Mouse (Mus musculus) hindbrain, embryonic 10.5 days (tissue): ENCODE data around the gene Gm13288. TPM values are rescaled to one million over a fixed set of nuclear protein-coding genes. Genes with fewer than 3 reads are reported as not detected.
"Not testable (repeated sequence)": the region's sequence is repeated elsewhere in the genome, so short reads cannot be mapped to it uniquely, and the experiment has no call there.

Experiments used
- DNase-seq: peaks from one replicate; pipeline ENCODE4 v3.0.0-alpha.2; 2017; ENCODE audit warnings: low spot score
- H3K27ac ChIP-seq: fragments of 300-500 bp; sonication (generic); 2 replicates; pipeline ENCODE4 v1.5.1; 2016; ENCODE audit warnings: mild to moderate bottlenecking, moderate library complexity
- H3K27me3 ChIP-seq: fragments of 300-500 bp; sonication (generic); 2 replicates; pipeline ENCODE4 v1.6.1; 2016; ENCODE audit warnings: mild to moderate bottlenecking; ENCODE audit not compliant: poor library complexity, insufficient read depth, severe bottlenecking
- H3K36me3 ChIP-seq: fragments of 300-500 bp; sonication (generic); 2 replicates; pipeline ENCODE4 v1.6.1; 2016; ENCODE audit warnings: mild to moderate bottlenecking, moderate library complexity
- H3K4me1 ChIP-seq: fragments of 300-500 bp; sonication (generic); replicated peaks from 2 replicates; pipeline ENCODE4 v1.6.1; 2016; ENCODE audit warnings: mild to moderate bottlenecking
- H3K4me3 ChIP-seq: fragments of 300-500 bp; sonication (generic); 2 replicates; pipeline ENCODE4 v1.5.1; 2016; ENCODE audit warnings: mild to moderate bottlenecking, moderate library complexity
- H3K9me3 ChIP-seq: fragments of 300-500 bp; sonication (generic); 2 replicates; pipeline ENCODE4 v1.6.1; 2016; ENCODE audit warnings: mild to moderate bottlenecking, moderate library complexity
- WGBS: fragments of 180-500 bp; shearing (Covaris S2); methylation state at CpG from one replicate; pipeline ENCODE4 v1.1.7; 2016; 5-methylcytosine and 5-hydroxymethylcytosine counted together
- polyA plus RNA-seq: library from polyadenylated mRNA; unstranded; fragments of >200 nt; fragmentation: Nextera tagmentation; extraction: Ambion mirVana; gene quantifications from 2 replicates; pipeline ENCODE4 v1.2.1, GENCODE M21; 2016

Gene Gm13288
- polyA plus RNA-seq: not detected in 2 replicates

DNA sequence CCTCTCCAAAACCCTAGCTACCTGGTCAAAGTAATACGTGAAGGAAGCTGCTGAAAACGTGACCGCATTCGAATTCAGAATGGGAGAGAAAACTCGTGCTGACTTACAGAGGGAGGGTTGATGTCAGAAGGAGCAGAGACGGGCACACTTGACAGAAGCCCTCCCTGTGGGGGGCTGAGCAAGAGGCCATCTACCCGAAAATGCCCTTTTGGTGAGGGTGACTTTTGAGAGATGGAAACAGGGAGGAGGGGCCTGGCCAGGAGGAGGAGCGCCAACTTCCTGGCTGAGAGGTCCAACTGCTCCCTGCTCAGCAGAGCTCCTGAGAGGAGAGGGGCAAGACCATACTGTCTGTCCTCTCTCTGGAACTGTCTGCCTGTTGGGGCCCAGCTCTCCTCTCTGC is at the start of gene Gm13288:
Gene Gm13288 (plus strand): TSS at position 301 of the 400 bp plus-strand sequence.
- H3K36me3 ChIP-seq, DNase-seq, H3K27ac ChIP-seq, H3K4me1 ChIP-seq, H3K9me3 ChIP-seq: not testable (repeated sequence)
- H3K27me3 ChIP-seq: peaks cover 15% of the 10 kb centered on the region; the same call in 1 of the 2 replicates
- WGBS: no CpG with 5 or more reads among the region's 8 CpGs
- 0 out of 2 replicates have a peak within 1 kb of the TSS, but pooled peaks have one; percentile 27 for H3K4me3 ChIP-seq

GRCm38 (mm10) chr4:88756581-88757513 is 48.5 kb upstream of the Gm13288 start:
- not testable (repeated sequence) for H3K27me3 ChIP-seq, H3K4me1 ChIP-seq, H3K9me3 ChIP-seq, H3K36me3 ChIP-seq
- peak; percentile 60 for DNase-seq
- WGBS: 13% methylated on average over 29 of the region's 31 CpGs
- Histone ChIP-seq H3K4me3 (peak overlapping the region; percentile 60), H3K27ac (peak overlapping the region; percentile 90)

- Histone ChIP-seq H3K27ac (peak overlapping the region; percentile 90), H3K4me3 (peak overlapping the region; percentile 60)
- H3K4me1 ChIP-seq, H3K9me3 ChIP-seq, H3K27me3 ChIP-seq, H3K36me3 ChIP-seq: not testable (repeated sequence)
- peak; percentile 88 for DNase-seq
- WGBS: under 1% methylated on average over 21 of the region's 21 CpGs
Measured at GRCm38 (mm10) chr4:88757628-88758031, 47.7 kb upstream of the Gm13288 start.

- DNase-seq, H3K9me3 ChIP-seq, H3K36me3 ChIP-seq, H3K4me3 ChIP-seq, H3K27me3 ChIP-seq, H3K27ac ChIP-seq, H3K4me1 ChIP-seq: not testable (repeated sequence)
- 89% methylated on average over 9 of the region's 9 CpGs for WGBS
Measured at GRCm38 (mm10) chr4:88758751-88759150, 46.6 kb upstream of the Gm13288 start.

GRCm38 (mm10) chr4:88759610-88760268 is 45.6 kb upstream of the Gm13288 start, which contains the start of gene Gm13283:
Gene Gm13283, plus strand, starts transcription at chr4:88760119.
- H3K27ac ChIP-seq, H3K27me3 ChIP-seq, H3K36me3 ChIP-seq, H3K9me3 ChIP-seq, DNase-seq, H3K4me1 ChIP-seq: not testable (repeated sequence)
- 22% methylated on average over 11 of the region's 14 CpGs for WGBS
- H3K4me3 ChIP-seq: peak within 1 kb of the TSS; percentile 43

DNA sequence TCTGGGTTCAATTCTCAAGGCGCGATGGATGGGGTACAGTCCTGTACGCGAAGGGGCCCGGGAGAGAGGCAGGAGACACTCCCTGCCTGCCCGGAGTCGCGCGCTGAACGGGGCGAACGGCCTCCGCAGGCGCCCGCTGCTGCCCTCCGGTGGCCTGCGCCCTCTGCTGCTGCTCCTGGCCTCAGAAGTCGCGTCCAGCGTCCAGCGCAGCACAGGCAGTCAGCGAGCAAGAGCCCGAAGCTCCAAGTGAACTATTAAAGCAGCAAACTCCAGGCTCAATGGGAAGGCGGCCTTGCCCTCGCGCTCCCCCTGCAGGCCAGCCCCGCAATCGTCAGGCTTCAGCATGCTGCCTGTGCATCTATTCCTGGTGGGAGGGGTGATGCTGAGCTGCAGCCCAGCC is 44.9 kb upstream of the Gm13288 start:
- not testable (repeated sequence) for H3K27me3 ChIP-seq, H3K4me1 ChIP-seq, H3K27ac ChIP-seq, H3K36me3 ChIP-seq, H3K9me3 ChIP-seq
- peak; percentile 75 for DNase-seq
- peak overlapping the region; percentile 43 for H3K4me3 ChIP-seq
- WGBS: under 1% methylated on average over 28 of the region's 28 CpGs

GRCm38 (mm10) chr4:88761776-88762175 is 43.6 kb upstream of the Gm13288 start:
- not testable (repeated sequence) for H3K4me3 ChIP-seq, H3K36me3 ChIP-seq, H3K9me3 ChIP-seq, DNase-seq, H3K27me3 ChIP-seq, H3K27ac ChIP-seq, H3K4me1 ChIP-seq
- WGBS: 78% methylated on average over 6 of the region's 8 CpGs

GRCm38 (mm10) chr4:88762341-88762740 is 43.0 kb upstream of the Gm13288 start:
- WGBS: 54% methylated on average over 9 of the region's 9 CpGs
- DNase-seq, H3K4me1 ChIP-seq: not testable (repeated sequence)

GRCm38 (mm10) chr4:88763384-88764018 is 41.8 kb upstream of the Gm13288 start:
- H3K4me3 ChIP-seq: peak overlapping the region; percentile 40
- H3K27ac ChIP-seq, H3K36me3 ChIP-seq, H3K4me1 ChIP-seq, H3K9me3 ChIP-seq, H3K27me3 ChIP-seq: not testable (repeated sequence)
- WGBS: 2% methylated on average over 42 of the region's 42 CpGs
- peak; percentile 79 for DNase-seq

More at GRCm38 (mm10) chr4:88762341-88762740, 43.0 kb upstream of the Gm13288 start:
- not testable (repeated sequence) for H3K9me3 ChIP-seq, H3K27ac ChIP-seq, H3K27me3 ChIP-seq, H3K36me3 ChIP-seq, H3K4me3 ChIP-seq

- not testable (repeated sequence) for H3K9me3 ChIP-seq, H3K36me3 ChIP-seq, H3K27ac ChIP-seq, H3K4me3 ChIP-seq, H3K4me1 ChIP-seq, H3K27me3 ChIP-seq, DNase-seq
- WGBS: no CpG with 5 or more reads among the region's 32 CpGs
Measured at GRCm38 (mm10) chr4:88773534-88773933, 31.8 kb upstream of the Gm13288 start, which contains the start of gene Gm13290. Gene Gm13290, plus strand, starts transcription at chr4:88773834.

DNA sequence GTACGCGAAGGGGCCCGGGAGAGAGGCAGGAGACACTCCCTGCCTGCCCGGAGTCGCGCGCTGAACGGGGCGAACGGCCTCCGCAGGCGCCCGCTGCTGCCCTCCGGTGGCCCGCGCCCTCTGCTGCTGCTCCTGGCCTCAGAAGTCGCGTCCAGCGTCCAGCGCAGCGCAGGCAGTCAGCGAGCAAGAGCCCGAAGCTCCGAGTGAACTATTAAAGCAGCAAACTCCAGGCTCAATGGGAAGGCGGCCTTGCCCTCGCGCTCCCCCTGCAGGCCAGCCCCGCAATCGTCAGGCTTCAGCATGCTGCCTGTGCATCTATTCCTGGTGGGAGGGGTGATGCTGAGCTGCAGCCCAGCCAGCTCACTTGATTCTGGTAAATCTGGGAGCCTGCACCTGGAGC is 28.7 kb upstream of the Gm13288 start, which contains the start of gene Gm13289:
Gene Gm13289 (plus strand): TSS at position 301 of the 400 bp plus-strand sequence.
- not testable (repeated sequence) for DNase-seq, H3K9me3 ChIP-seq, H3K4me3 ChIP-seq, H3K27ac ChIP-seq, H3K27me3 ChIP-seq, H3K4me1 ChIP-seq, H3K36me3 ChIP-seq
- WGBS: no CpG with 5 or more reads among the region's 29 CpGs

- no CpG with 5 or more reads among the region's 29 CpGs for WGBS
- not testable (repeated sequence) for H3K9me3 ChIP-seq
Measured at GRCm38 (mm10) chr4:88779550-88779949, 25.8 kb upstream of the Gm13288 start, which contains the start of gene Gm13272. Gene Gm13272, plus strand, starts transcription at chr4:88779850.

More at GRCm38 (mm10) chr4:88779550-88779949, 25.8 kb upstream of the Gm13288 start, which contains the start of gene Gm13272:
- not testable (repeated sequence) for DNase-seq, H3K27ac ChIP-seq, H3K4me1 ChIP-seq, H3K27me3 ChIP-seq, H3K4me3 ChIP-seq, H3K36me3 ChIP-seq
